Mouse (Mus musculus) myocyte (in vitro differentiated cells): ENCODE data around the gene Neu1. TPM values are rescaled to one million over a fixed set of nuclear protein-coding genes. Genes with fewer than 3 reads are reported as not detected.

ENCODE experiments used
- H3K27me3 ChIP-seq: one replicate; pipeline ENCODE4 v1.6.1; 2011; ENCODE audit not compliant: control insufficient read depth, insufficient read depth, insufficient read length
- H3K36me3 ChIP-seq: one replicate; pipeline ENCODE4 v1.6.1; 2011; ENCODE audit not compliant: control insufficient read depth, insufficient read depth
- H3K4me2 ChIP-seq: one replicate; pipeline ENCODE4 v1.6.1; 2011; ENCODE audit warnings: low read depth, control low read depth
- H3K4me3 ChIP-seq: one replicate; pipeline ENCODE4 v1.5.1; 2011; ENCODE audit warnings: mild to moderate bottlenecking, control low read depth, moderate library complexity
- H3K79me2 ChIP-seq: one replicate; pipeline ENCODE4 v1.6.1; 2011; ENCODE audit not compliant: control insufficient read depth, insufficient read depth
- H3ac ChIP-seq: one replicate; pipeline ENCODE4 v1.6.1; 2011; ENCODE audit not compliant: control insufficient read depth, insufficient read length
- E2F4 ChIP-seq: IDR thresholded peaks from one replicate; pipeline ENCODE4 v1.6.1; 2011; ENCODE audit warnings: mild to moderate bottlenecking, control low read depth, moderate library complexity; ENCODE audit not compliant: insufficient read depth
- MAX ChIP-seq: IDR thresholded peaks from one replicate; pipeline ENCODE4 v1.6.1; 2011; ENCODE audit warnings: low read depth, mild to moderate bottlenecking, control low read depth
- MYOD1 ChIP-seq, 3 experiments: IDR thresholded peaks; one replicate each; pipeline ENCODE4 v1.6.1; 2011; ENCODE audit warnings: control low read depth in 2 of 3, low read depth in 2 of 3, mild to moderate bottlenecking in 2 of 3, moderate library complexity in 1 of 3; ENCODE audit not compliant: insufficient read length in 2 of 3, control insufficient read depth in 1 of 3
- MYOG ChIP-seq, 3 experiments: IDR thresholded peaks; one replicate each; pipeline ENCODE4 v1.6.1; 2011; ENCODE audit warnings: control low read depth in 2 of 3, low read depth in 2 of 3, mild to moderate bottlenecking in 2 of 3; ENCODE audit not compliant: insufficient read length in 2 of 3, control insufficient read depth in 1 of 3, insufficient read depth in 1 of 3
- POLR2AphosphoS2 ChIP-seq: IDR thresholded peaks from one replicate; pipeline ENCODE4 v1.6.1; 2011; ENCODE audit warnings: low read depth, control low read depth; ENCODE audit not compliant: insufficient read length
- SRF ChIP-seq: IDR thresholded peaks from one replicate; pipeline ENCODE4 v1.6.1; 2011; ENCODE audit warnings: low read depth; ENCODE audit not compliant: control insufficient read depth, insufficient read length
- TCF12 ChIP-seq: IDR thresholded peaks from one replicate; pipeline ENCODE4 v1.6.1; 2011; ENCODE audit warnings: mild to moderate bottlenecking, control low read depth; ENCODE audit not compliant: poor library complexity, insufficient read depth, severe bottlenecking
- TCF3 ChIP-seq: IDR thresholded peaks from one replicate; pipeline ENCODE4 v1.6.1; 2011; ENCODE audit warnings: low read depth, control low read depth; ENCODE audit not compliant: insufficient read length
- USF1 ChIP-seq: IDR thresholded peaks from one replicate; pipeline ENCODE4 v1.6.1; 2011; ENCODE audit warnings: low read depth, mild to moderate bottlenecking, control low read depth, moderate library complexity
- polyA plus RNA-seq: library from polyadenylated mRNA; unstranded; fragments of >200 nt; fragmentation: generic; extraction: Trizol; gene quantifications from one replicate; pipeline ENCODE4 v1.2.1, GENCODE M21; 2012; ENCODE audit warnings: missing spikeins

The Neu1 gene
- polyA plus RNA-seq, 1 experiment, result 30.1 TPM

GRCm38 (mm10) chr17:34982328-34982727 lies 51.3 kb downstream of the Neu1 start:
- Histone ChIP-seq H3K4me2 (peak overlapping the region; percentile 84), H3K36me3 (peaks cover 18% of the 10 kb centered on the region), H3K4me3 (peak overlapping the region; percentile 71), H3K27me3 (no peaks in the 10 kb centered on the region), H3ac (peak overlapping the region; percentile 73), H3K79me2 (peaks cover 43% of the 10 kb centered on the region)
- TF ChIP-seq MYOG (IDR thresholded peaks at IDR 0.05; ENCODE audit: control insufficient read depth in 1 of 3, insufficient read depth in 1 of 3, insufficient read length in 2 of 3, low read depth in 2 of 3) (no peak), E2F4 (no peak), USF1 (no peak), MAX (no peak), POLR2AphosphoS2 (no peak), TCF3 (no peak), TCF12 (no peak), SRF (no peak)

- H3K27me3 ChIP-seq, result no peaks in the 10 kb centered on the region
- H3K36me3 ChIP-seq, result peaks cover 27% of the 10 kb centered on the region
- no peak overlapping the region for H3K4me3 ChIP-seq
- TF ChIP-seq TCF3, result no peak
- no peak for TF ChIP-seq TCF12
- TF ChIP-seq USF1, result no peak
- no peak for TF ChIP-seq E2F4
- TF ChIP-seq MYOD1 (IDR thresholded peaks at IDR 0.05; ENCODE audit: control insufficient read depth in 1 of 3, insufficient read length in 2 of 3, low read depth in 2 of 3), result no peak
- no peak for TF ChIP-seq POLR2AphosphoS2
- no peak for TF ChIP-seq MYOG (IDR thresholded peaks at IDR 0.05; ENCODE audit: control insufficient read depth in 1 of 3, insufficient read depth in 1 of 3, insufficient read length in 2 of 3, low read depth in 2 of 3)
- no peak for TF ChIP-seq SRF
- H3ac ChIP-seq, result no peak overlapping the region
- H3K79me2 ChIP-seq, result peaks cover 43% of the 10 kb centered on the region
- H3K4me2 ChIP-seq, result no peak overlapping the region
Observed at GRCm38 (mm10) chr17:34984218-34984617, 53.2 kb downstream of the Neu1 start.

Other genes starting within 250 kb of the Neu1 start
- not detected for gene C4b, start 187.4 kb upstream of the Neu1 start, polyA plus RNA-seq
- gene Cyp21a1, start 126.7 kb upstream of the Neu1 start, polyA plus RNA-seq, result not detected
- gene Stk19, start 94.3 kb upstream of the Neu1 start, polyA plus RNA-seq, result 29.9 TPM
- gene Dxo, start 94.2 kb upstream of the Neu1 start, polyA plus RNA-seq, result 25.7 TPM
- 38.4 TPM for gene Skiv2l, start 81.0 kb upstream of the Neu1 start, polyA plus RNA-seq
- 60.0 TPM for gene Nelfe, start 80.9 kb upstream of the Neu1 start, polyA plus RNA-seq
- gene Cfb, start 68.7 kb upstream of the Neu1 start, polyA plus RNA-seq, result 0.37 TPM
- 10.2 TPM for gene Zbtb12, start 51.8 kb upstream of the Neu1 start, polyA plus RNA-seq
- gene Gm20547, start 49.2 kb upstream of the Neu1 start, polyA plus RNA-seq, result not detected
- 0.43 TPM for gene C2, start 33.0 kb upstream of the Neu1 start, polyA plus RNA-seq
- 94.5 TPM for gene Ehmt2, start 32.8 kb upstream of the Neu1 start, polyA plus RNA-seq
- gene Slc44a4, start 16.8 kb upstream of the Neu1 start, polyA plus RNA-seq, result 14.6 TPM
- gene Hspa1b, start 28.0 kb downstream of the Neu1 start, polyA plus RNA-seq, result 7.3 TPM
- not detected for gene Gm20481, start 38.7 kb downstream of the Neu1 start, polyA plus RNA-seq
- 1.8 TPM for gene Hspa1a, start 40.9 kb downstream of the Neu1 start, polyA plus RNA-seq
- 1.3 TPM for gene Hspa1l, start 41.5 kb downstream of the Neu1 start, polyA plus RNA-seq
- gene Lsm2, start 50.6 kb downstream of the Neu1 start, polyA plus RNA-seq, result 52.3 TPM
- 208 TPM for gene Vars, start 69.7 kb downstream of the Neu1 start, polyA plus RNA-seq
- gene Vwa7, start 85.3 kb downstream of the Neu1 start, polyA plus RNA-seq, result 0.05 TPM
- 0.14 TPM for gene Sapcd1, start 96.8 kb downstream of the Neu1 start, polyA plus RNA-seq
- gene Msh5, start 115.5 kb downstream of the Neu1 start, polyA plus RNA-seq, result 2.1 TPM
- gene Clic1, start 118.7 kb downstream of the Neu1 start, polyA plus RNA-seq, result 412 TPM
- gene Ddah2, start 127.8 kb downstream of the Neu1 start, polyA plus RNA-seq, result 101 TPM
- gene Ly6g6c, start 134.1 kb downstream of the Neu1 start, polyA plus RNA-seq, result 0.18 TPM
- gene Mpig6b, start 134.9 kb downstream of the Neu1 start, polyA plus RNA-seq, result not detected
- not detected for gene Ly6g6e, start 145.6 kb downstream of the Neu1 start, polyA plus RNA-seq
- not detected for gene Ly6g6d, start 146.8 kb downstream of the Neu1 start, polyA plus RNA-seq
- not detected for gene Ly6g6f, start 154.4 kb downstream of the Neu1 start, polyA plus RNA-seq
- 64.7 TPM for gene Abhd16a, start 158.0 kb downstream of the Neu1 start, polyA plus RNA-seq
- not detected for gene Ly6g5c, start 177.0 kb downstream of the Neu1 start, polyA plus RNA-seq
- gene Ly6g5b, start 184.2 kb downstream of the Neu1 start, polyA plus RNA-seq, result 0.11 TPM
- 17.4 TPM for gene Gpank1, start 190.2 kb downstream of the Neu1 start, polyA plus RNA-seq
- gene Csnk2b, start 190.8 kb downstream of the Neu1 start, polyA plus RNA-seq, result 320 TPM
- gene D17H6S53E, start 195.1 kb downstream of the Neu1 start, polyA plus RNA-seq, result 12.8 TPM
- 0.18 TPM for gene Apom, start 200.8 kb downstream of the Neu1 start, polyA plus RNA-seq
- 271 TPM for gene Bag6, start 203.9 kb downstream of the Neu1 start, polyA plus RNA-seq
- 153 TPM for gene Prrc2a, start 233.6 kb downstream of the Neu1 start, polyA plus RNA-seq
- not detected for gene Aif1, start 244.8 kb downstream of the Neu1 start, polyA plus RNA-seq